Mouse (Mus musculus): ENCODE measurements at regions not wholly inside any gene's neighbourhood (a gene's known extent, or its start where the extent isn't known, plus 50 kb on each side); places are given as distances from the start of the nearest gene placed in this dataset.

DNA sequence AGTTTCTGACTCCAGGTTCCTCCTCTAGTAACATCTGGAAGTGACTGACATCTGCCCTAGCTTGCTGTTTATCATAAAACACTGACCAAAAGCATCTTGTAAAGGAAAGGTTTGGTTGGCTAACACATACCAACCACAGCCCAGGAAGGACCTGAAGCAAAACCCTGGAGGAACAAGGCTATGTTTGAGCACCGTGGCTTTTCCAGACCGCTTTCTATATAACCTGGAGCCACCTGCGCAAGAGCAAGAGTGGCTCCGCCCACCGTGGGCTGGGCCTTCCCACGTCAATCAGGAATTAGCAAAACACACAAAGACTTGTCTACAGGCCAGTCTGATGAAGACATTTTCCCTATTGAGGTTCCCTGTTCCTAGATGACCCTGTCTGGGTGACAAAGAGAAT, 177.5 kb upstream of the Dapk1 start:
- no peak for TF ChIP-seq E2F4 (IDR thresholded peaks at IDR 0.05; ENCODE audit: insufficient read depth)
- TF ChIP-seq REST (IDR thresholded peaks at IDR 0.05; ENCODE audit: insufficient read depth, insufficient read length): no peak
- TF ChIP-seq POLR2A (IDR thresholded peaks at IDR 0.05; ENCODE audit: insufficient read length, low read depth): no peak
- no peak for TF ChIP-seq MAX (IDR thresholded peaks at IDR 0.05; ENCODE audit: low read depth)
- no peak for TF ChIP-seq POLR2AphosphoS2 (IDR thresholded peaks at IDR 0.05; ENCODE audit: insufficient read length, low read depth)

Data from myocyte (in vitro differentiated cells).